ENCODE assay signal across 13 mouse cellular contexts in the genomic region with DNA sequence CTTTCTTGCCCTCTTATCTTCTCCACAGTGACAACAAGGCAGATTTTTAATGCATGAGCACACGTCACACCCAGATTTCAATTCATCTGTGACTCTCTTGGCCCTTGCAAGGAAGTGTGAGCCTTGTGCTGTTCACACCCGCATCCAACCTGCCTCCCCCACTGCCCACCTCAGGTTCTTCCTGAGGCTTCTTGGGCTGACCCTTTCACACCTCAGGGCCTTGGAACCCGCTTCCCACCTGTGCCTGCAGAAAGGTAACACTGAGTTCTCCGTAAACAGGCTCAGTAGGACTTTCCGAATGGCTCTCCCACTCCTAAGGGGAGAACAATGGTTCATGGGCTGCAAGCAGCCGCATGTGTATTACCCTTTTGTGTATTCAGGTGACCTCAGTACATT. TPM values are rescaled to one million over a fixed set of nuclear protein-coding genes. Genes with fewer than 3 reads are reported as not detected.
A peak's percentile ranks its signal among the peaks of the same experiment; 100 is the strongest.
DNase-seq lines count a peak whose midpoint lies in the region; ATAC-seq and TF ChIP-seq lines count a peak whose summit lies in the region.
"Had no signal": no experiment of that assay in that cellular context is flagged by ENCODE, and none has a peak within 500 bp of the region (broad histone marks: within the 10 kb centered on the region; RNA-seq: fewer than 3 reads in every experiment).

No protein-coding gene starts in this region.

- H3K4me3 ChIP-seq in forebrain, embryonic 15.5 days: no peak overlapping the region
- H3K4me3 ChIP-seq in forebrain, embryonic 14.5 days (ENCODE audit: low read depth, low read length): no peak overlapping the region
- H3K4me3 ChIP-seq in kidney, embryonic 16.5 days (ENCODE audit: low read length): no peak overlapping the region
- no peak overlapping the region for H3K4me3 ChIP-seq in hindbrain, embryonic 12.5 days
- H3K4me3 ChIP-seq in midbrain, postnatal 0 days (ENCODE audit: low read depth, low read length): no peak overlapping the region
- H3K4me3 ChIP-seq: embryonic facial prominence, embryonic 12.5 days; layer of hippocampus, adult 2 months; limb, embryonic 12.5 days had no signal

- H3K4me2 ChIP-seq in forebrain, embryonic 15.5 days (replicated peaks): no peak overlapping the region
- no peak overlapping the region for H3K4me2 ChIP-seq in forebrain, embryonic 14.5 days (ENCODE audit: low read length)
- no peak overlapping the region for H3K4me2 ChIP-seq in kidney, embryonic 16.5 days (replicated peaks; ENCODE audit: low read depth, low read length)
- H3K4me2 ChIP-seq in hindbrain, embryonic 12.5 days (replicated peaks): no peak overlapping the region
- no peak overlapping the region for H3K4me2 ChIP-seq in midbrain, postnatal 0 days (ENCODE audit: low read depth, low read length, poor library complexity, severe bottlenecking)
- H3K4me2 ChIP-seq: embryonic facial prominence, embryonic 12.5 days; limb, embryonic 12.5 days had no signal

- no peak for DNase-seq in forebrain, embryonic 14.5 days (ENCODE audit: low spot score)
- no peak for DNase-seq in kidney, postnatal 25 days
- DNase-seq in midbrain, postnatal 0 days (ENCODE audit: low spot score): no peak
- no peak for DNase-seq in urinary bladder, postnatal 36 days (ENCODE audit: low spot score in 2 of 2)
- no peak for DNase-seq in gastrocnemius, adult 8-10 months (ENCODE audit: low spot score in 2 of 2)
- DNase-seq: gastrocnemius, postnatal 10 days had no signal

- H3K9me3 ChIP-seq in forebrain, embryonic 15.5 days: no peaks in the 10 kb centered on the region
- H3K9me3 ChIP-seq in forebrain, embryonic 14.5 days (replicated peaks; ENCODE audit: control insufficient read depth, low read length): no peaks in the 10 kb centered on the region
- H3K9me3 ChIP-seq in kidney, embryonic 16.5 days (ENCODE audit: low read length): no peaks in the 10 kb centered on the region
- no peaks in the 10 kb centered on the region for H3K9me3 ChIP-seq in hindbrain, embryonic 12.5 days (replicated peaks)
- no peaks in the 10 kb centered on the region for H3K9me3 ChIP-seq in midbrain, postnatal 0 days (ENCODE audit: low read length)
- H3K9me3 ChIP-seq: embryonic facial prominence, embryonic 12.5 days; limb, embryonic 12.5 days had no signal

- H3K4me1 ChIP-seq in forebrain, embryonic 15.5 days: peaks cover 16% of the 10 kb centered on the region
- peaks cover 12% of the 10 kb centered on the region for H3K4me1 ChIP-seq in forebrain, embryonic 14.5 days (ENCODE audit: control insufficient read depth, insufficient read depth, low read length)
- peaks cover 29% of the 10 kb centered on the region for H3K4me1 ChIP-seq in kidney, embryonic 16.5 days (ENCODE audit: insufficient read depth, low read length)
- peaks cover 19% of the 10 kb centered on the region for H3K4me1 ChIP-seq in hindbrain, embryonic 12.5 days
- no peaks in the 10 kb centered on the region for H3K4me1 ChIP-seq in midbrain, postnatal 0 days (ENCODE audit: insufficient read depth, low read length)

- no peak overlapping the region for H3K9ac ChIP-seq in forebrain, embryonic 15.5 days (replicated peaks)
- no peak overlapping the region for H3K9ac ChIP-seq in forebrain, embryonic 14.5 days (ENCODE audit: low read length)
- no peak overlapping the region; the same call in 1 of the 2 replicates for H3K9ac ChIP-seq in kidney, embryonic 16.5 days (replicated peaks; ENCODE audit: low read length)
- no peak overlapping the region for H3K9ac ChIP-seq in hindbrain, embryonic 12.5 days
- no peak overlapping the region for H3K9ac ChIP-seq in midbrain, postnatal 0 days (replicated peaks; ENCODE audit: low read length, poor library complexity, severe bottlenecking)
- H3K9ac ChIP-seq: embryonic facial prominence, embryonic 12.5 days; limb, embryonic 12.5 days had no signal

- ATAC-seq in forebrain, embryonic 15.5 days (replicated peaks): 0 out of 2 replicates have a peak, but pooled peaks have one; percentile 17
- ATAC-seq in forebrain, embryonic 14.5 days: no peak; the same call in 1 of the 2 replicates
- ATAC-seq in kidney, embryonic 16.5 days (ENCODE audit: low FRiP score, low TSS enrichment): peak; percentile 26; the same call in 1 of the 2 replicates
- ATAC-seq in hindbrain, embryonic 12.5 days (ENCODE audit: low FRiP score): peak; percentile 41; the same call in 1 of the 2 replicates
- ATAC-seq in midbrain, postnatal 0 days (ENCODE audit: low FRiP score): 0 out of 2 replicates have a peak, but pooled peaks have one; percentile 11

- WGBS in forebrain, embryonic 15.5 days: 58% methylated on average over 6 of the region's 6 CpGs
- WGBS in forebrain, embryonic 14.5 days: 48% methylated on average over 6 of the region's 6 CpGs
- WGBS in kidney, embryonic 16.5 days: 63% methylated on average over 6 of the region's 6 CpGs
- 42% methylated on average over 6 of the region's 6 CpGs for WGBS in hindbrain, embryonic 12.5 days
- 62% methylated on average over 6 of the region's 6 CpGs for WGBS in midbrain, postnatal 0 days

- no peaks in the 10 kb centered on the region for H3K36me3 ChIP-seq in forebrain, embryonic 15.5 days
- H3K36me3 ChIP-seq in forebrain, embryonic 14.5 days (ENCODE audit: control insufficient read depth, insufficient read depth, low read length): peaks cover 2% of the 10 kb centered on the region; the same call in 1 of the 2 replicates
- H3K36me3 ChIP-seq in kidney, embryonic 16.5 days (ENCODE audit: insufficient read depth, low read length): 0 out of 2 replicates have a peak, but pooled peaks cover 3% of the 10 kb centered on the region
- H3K36me3 ChIP-seq in hindbrain, embryonic 12.5 days: 0 out of 2 replicates have a peak, but pooled peaks cover 2% of the 10 kb centered on the region
- no peaks in the 10 kb centered on the region for H3K36me3 ChIP-seq in midbrain, postnatal 0 days (ENCODE audit: insufficient read depth, low read length)
- H3K36me3 ChIP-seq: limb, embryonic 12.5 days had no signal

- H3K27me3 ChIP-seq in forebrain, embryonic 15.5 days: no peaks in the 10 kb centered on the region
- H3K27me3 ChIP-seq in forebrain, embryonic 14.5 days (replicated peaks; ENCODE audit: control insufficient read depth, insufficient read depth, low read length): no peaks in the 10 kb centered on the region
- H3K27me3 ChIP-seq in kidney, embryonic 16.5 days (ENCODE audit: insufficient read depth, low read length): no peaks in the 10 kb centered on the region
- H3K27me3 ChIP-seq in hindbrain, embryonic 12.5 days: no peaks in the 10 kb centered on the region
- H3K27me3 ChIP-seq in midbrain, postnatal 0 days (ENCODE audit: insufficient read depth, low read length): no peaks in the 10 kb centered on the region
- H3K27me3 ChIP-seq: embryonic facial prominence, embryonic 12.5 days; limb, embryonic 12.5 days had no signal

- no peak for TF ChIP-seq CTCF in midbrain, postnatal 0 days (IDR thresholded peaks at IDR 0.05)

- no peak overlapping the region for H3K27ac ChIP-seq in forebrain, embryonic 15.5 days (replicated peaks)
- no peak overlapping the region for H3K27ac ChIP-seq in forebrain, embryonic 14.5 days (ENCODE audit: low read depth, low read length)
- peak overlapping the region; percentile 78 for H3K27ac ChIP-seq in kidney, embryonic 16.5 days (ENCODE audit: low read length)
- no peak overlapping the region for H3K27ac ChIP-seq in hindbrain, embryonic 12.5 days
- H3K27ac ChIP-seq in midbrain, postnatal 0 days (ENCODE audit: low read depth, low read length): no peak overlapping the region
- H3K27ac ChIP-seq: embryonic facial prominence, embryonic 12.5 days; layer of hippocampus, adult 2 months; limb, embryonic 12.5 days had no signal

RNA-seq across cellular contexts. Expression of a gene that starts 15.8 kb away (rescaled TPM):
- 252 and 275 TPM in 2 replicates for polyA plus RNA-seq in forebrain, embryonic 15.5 days (2015; fragmentation: Nextera tagmentation; extraction: Ambion mirVana)
- 275 and 313 TPM in 2 replicates for polyA plus RNA-seq in forebrain, embryonic 14.5 days (2014; fragmentation: Nextera tagmentation; extraction: Ambion mirVana)
- polyA plus RNA-seq in kidney, embryonic 16.5 days (2015; fragmentation: Nextera tagmentation; extraction: Ambion mirVana): 127 and 146 TPM in 2 replicates
- polyA plus RNA-seq in hindbrain, embryonic 12.5 days (2016; fragmentation: Nextera tagmentation; extraction: Ambion mirVana): 149 and 158 TPM in 2 replicates
- total RNA-seq in midbrain, postnatal 0 days (2014; rRNA removed): 144 and 180 TPM in 2 replicates
- 349 and 358 TPM in 2 replicates for polyA plus RNA-seq in midbrain, postnatal 0 days (2015; fragmentation: Nextera tagmentation; extraction: Ambion mirVana)
- 10 to 100 TPM; 22.1 to 28.8 (median 24.4) TPM for total RNA-seq in gastrocnemius, adult 8-10 months (2022)

RNA-seq across cellular contexts. Expression of a gene that starts 55.6 kb away (rescaled TPM):
- not detected in 2 replicates for polyA plus RNA-seq in forebrain, embryonic 15.5 days (2015; fragmentation: Nextera tagmentation; extraction: Ambion mirVana)
- not detected in 2 replicates for polyA plus RNA-seq in forebrain, embryonic 14.5 days (2014; fragmentation: Nextera tagmentation; extraction: Ambion mirVana)
- not detected in 2 replicates for polyA plus RNA-seq in kidney, embryonic 16.5 days (2015; fragmentation: Nextera tagmentation; extraction: Ambion mirVana)
- polyA plus RNA-seq in hindbrain, embryonic 12.5 days (2016; fragmentation: Nextera tagmentation; extraction: Ambion mirVana): not detected in 2 replicates
- not detected in 2 replicates for total RNA-seq in midbrain, postnatal 0 days (2014; rRNA removed)
- not detected in 2 replicates for polyA plus RNA-seq in midbrain, postnatal 0 days (2015; fragmentation: Nextera tagmentation; extraction: Ambion mirVana)
- total RNA-seq in gastrocnemius, adult 8-10 months (2022): not detected
- total RNA-seq: gastrocnemius, postnatal 10 days; layer of hippocampus, adult 2 months had no signal
- polyA plus RNA-seq: embryonic facial prominence, embryonic 12.5 days; limb, embryonic 12.5 days; stomach, embryonic 14.5 days had no signal

RNA-seq across cellular contexts. Expression of a gene that starts 58.4 kb away (rescaled TPM):
- polyA plus RNA-seq in forebrain, embryonic 15.5 days (2015; fragmentation: Nextera tagmentation; extraction: Ambion mirVana): 2.4 and 2.8 TPM in 2 replicates
- polyA plus RNA-seq in forebrain, embryonic 14.5 days (2014; fragmentation: Nextera tagmentation; extraction: Ambion mirVana): 1.7 and 2.1 TPM in 2 replicates
- polyA plus RNA-seq in kidney, embryonic 16.5 days (2015; fragmentation: Nextera tagmentation; extraction: Ambion mirVana): 23.4 and 24.0 TPM in 2 replicates
- polyA plus RNA-seq in hindbrain, embryonic 12.5 days (2016; fragmentation: Nextera tagmentation; extraction: Ambion mirVana): 16.1 and 17.8 TPM in 2 replicates
- total RNA-seq in midbrain, postnatal 0 days (2014; rRNA removed): 5.1 and 10.8 TPM in 2 replicates
- polyA plus RNA-seq in midbrain, postnatal 0 days (2015; fragmentation: Nextera tagmentation; extraction: Ambion mirVana): 1.1 and 1.4 TPM in 2 replicates
- total RNA-seq in gastrocnemius, adult 8-10 months (2022): 1 to 10 TPM in 1 of 4 experiments, under 1 TPM in 3; 0.07 to 1.5 (median 0.31) TPM
